Mouse (Mus musculus) heart, embryonic 16.5 days (tissue): Measurements from ENCODE around the gene Tpm1. TPM values are rescaled to one million over a fixed set of nuclear protein-coding genes. Genes with fewer than 3 reads are reported as not detected.
A peak's percentile ranks its signal among the peaks of the same experiment; 100 is the strongest.

ENCODE experiments used
- ATAC-seq: fragments of 200-750 bp; cut with Nextera tagmentation; replicated peaks from 2 replicates; pipeline ENCODE4 v1.8.0; 2017; ENCODE audit warnings: moderate number of reproducible peaks; ENCODE audit not compliant: insufficient read depth, low FRiP score; ENCODE audit errors: extremely low read depth
- H3K27ac ChIP-seq: fragments of 300-500 bp; sonication (generic); 2 replicates; pipeline ENCODE4 v1.5.1; 2014; ENCODE audit warnings: mild to moderate bottlenecking, low read length, control low read depth, moderate library complexity
- H3K27me3 ChIP-seq: fragments of 300-500 bp; sonication (generic); 2 replicates; pipeline ENCODE4 v1.6.1; 2014; ENCODE audit warnings: low read length, mixed read lengths; ENCODE audit not compliant: control insufficient read depth, insufficient read depth
- H3K36me3 ChIP-seq: fragments of 300-500 bp; sonication (generic); 2 replicates; pipeline ENCODE4 v1.6.1; 2014; ENCODE audit not compliant: control insufficient read depth, insufficient read depth
- H3K4me1 ChIP-seq: fragments of 300-500 bp; sonication (generic); 2 replicates; pipeline ENCODE4 v1.6.1; 2014; ENCODE audit warnings: low read length, mixed read lengths; ENCODE audit not compliant: control insufficient read depth, insufficient read depth
- H3K4me2 ChIP-seq: fragments of 300-500 bp; sonication (generic); 2 replicates; pipeline ENCODE4 v1.6.1; 2014; ENCODE audit warnings: low read depth, mild to moderate bottlenecking, control low read depth, low read length
- H3K4me3 ChIP-seq: fragments of 300-500 bp; sonication (generic); 2 replicates; pipeline ENCODE4 v1.5.1; 2014; ENCODE audit warnings: mild to moderate bottlenecking, control low read depth, low read length
- H3K9ac ChIP-seq: fragments of 300-500 bp; sonication (generic); 2 replicates; pipeline ENCODE4 v1.6.1; 2014; ENCODE audit warnings: low read length, control low read depth
- H3K9me3 ChIP-seq: fragments of 300-500 bp; sonication (generic); replicated peaks from 2 replicates; pipeline ENCODE4 v1.6.1; 2016; ENCODE audit warnings: low read length; ENCODE audit not compliant: control insufficient read depth
- WGBS: fragments of 180-500 bp; shearing (Covaris S2); extraction: QIAGEN DNeasy Blood & Tissue Kit; methylation state at CpG from one replicate; pipeline ENCODE4 v1.1.7; 2014; 5-methylcytosine and 5-hydroxymethylcytosine counted together
- polyA plus RNA-seq: library from polyadenylated mRNA; unstranded; fragments of >200 nt; fragmentation: Nextera tagmentation; extraction: Ambion mirVana; gene quantifications from 2 replicates; pipeline ENCODE4 v1.2.1, GENCODE M21; 2015

Tpm1 gene
- polyA plus RNA-seq, 1 experiment from 2014 or later: 5,310 TPM

DNA sequence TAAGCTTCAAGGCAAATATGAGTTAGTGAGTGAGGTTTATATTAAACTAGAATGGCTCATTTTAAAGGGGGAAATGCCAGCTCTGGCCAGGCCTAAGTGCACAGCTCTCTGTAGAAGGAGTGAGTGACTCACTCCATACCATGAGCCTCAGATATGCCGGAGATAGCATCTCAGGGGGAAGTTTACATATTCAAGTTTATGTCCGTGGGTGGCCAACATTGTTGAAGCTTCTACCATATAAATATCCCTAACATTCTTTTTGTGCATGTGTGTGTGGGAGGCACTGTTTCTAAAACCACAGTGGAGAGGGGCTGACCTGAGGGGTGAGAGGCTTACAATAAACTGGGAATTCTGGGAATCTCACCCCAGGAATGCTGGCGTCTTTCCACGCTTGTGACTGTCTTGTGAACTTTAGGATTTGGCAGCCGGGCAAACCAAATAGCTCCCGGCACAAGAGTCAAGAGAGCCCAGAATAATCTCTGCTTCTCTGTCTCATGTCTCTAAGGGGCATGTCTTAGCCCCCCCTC lies 60.3 kb downstream of the Tpm1 start:
- H3K27ac ChIP-seq: peak overlapping the region; percentile 53
- peak; percentile 25 for ATAC-seq
- no peaks in the 10 kb centered on the region for H3K36me3 ChIP-seq
- H3K4me1 ChIP-seq: peaks cover 24% of the 10 kb centered on the region
- 0 out of 2 replicates have a peak, but pooled peaks cover 3% of the 10 kb centered on the region for H3K9me3 ChIP-seq
- H3K4me3 ChIP-seq: no peak overlapping the region
- H3K4me2 ChIP-seq: no peak overlapping the region
- H3K27me3 ChIP-seq: no peaks in the 10 kb centered on the region
- H3K9ac ChIP-seq: no peak overlapping the region
- 10% methylated on average over 6 of the region's 6 CpGs for WGBS

DNA sequence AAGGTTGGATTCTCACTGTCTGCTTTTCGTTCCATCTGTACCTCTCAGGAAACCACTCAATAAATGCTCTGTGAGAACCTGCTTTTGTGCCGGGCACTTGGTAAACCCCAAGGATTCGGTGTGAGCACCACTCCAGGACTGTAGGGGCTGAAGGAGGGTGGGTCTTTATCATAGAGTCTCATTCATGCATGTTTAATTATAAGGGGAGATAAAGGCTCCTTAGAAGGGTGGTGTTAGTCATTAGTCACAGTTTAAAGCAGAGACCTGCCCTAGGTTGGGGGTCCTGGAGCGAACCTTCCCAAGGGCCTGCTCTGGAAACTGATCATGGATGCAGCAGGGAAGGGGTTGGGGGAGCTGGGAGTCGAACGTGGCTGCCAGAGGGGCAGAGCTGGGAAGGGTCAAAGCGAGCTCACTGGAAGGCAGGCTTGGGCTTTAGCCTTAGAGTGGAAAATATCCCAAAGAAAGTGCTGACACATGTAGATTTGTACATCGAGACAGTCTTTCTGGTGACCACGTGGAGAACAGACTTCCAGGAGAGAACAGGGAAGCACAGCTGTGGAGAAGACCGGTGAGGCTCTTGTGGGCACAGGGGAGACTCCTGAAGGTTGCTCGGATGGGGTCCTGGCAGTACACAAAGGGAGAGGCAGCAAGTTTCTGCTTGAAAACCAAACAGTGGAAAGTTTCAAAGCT lies 60.9 kb downstream of the Tpm1 start:
- ATAC-seq: 0 out of 2 replicates have a peak, but pooled peaks have one; percentile 35
- WGBS: 53% methylated on average over 11 of the region's 11 CpGs

DNA sequence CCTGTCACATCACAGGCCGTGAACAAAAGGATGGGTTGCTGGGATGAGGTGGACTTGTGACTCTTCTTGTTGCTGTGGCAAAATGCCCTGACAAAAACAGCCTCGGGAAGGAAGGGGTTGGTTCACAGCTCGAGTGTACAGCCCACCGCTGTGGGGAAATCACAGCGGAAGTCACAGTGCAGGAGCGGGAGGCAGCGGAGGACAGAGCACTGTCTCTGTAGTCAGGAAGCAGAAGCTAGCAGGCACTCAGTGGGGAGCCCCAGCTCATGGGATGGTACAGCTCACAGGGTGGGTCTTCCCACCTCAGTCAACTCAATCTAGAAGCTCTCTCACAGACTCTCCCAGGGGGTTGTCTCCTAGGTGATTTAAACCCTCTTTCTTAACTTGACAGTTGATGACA lies 63.8 kb downstream of the Tpm1 start:
- no peak overlapping the region for H3K4me2 ChIP-seq
- H3K4me1 ChIP-seq: peaks cover 17% of the 10 kb centered on the region
- H3K9ac ChIP-seq: no peak overlapping the region
- no peaks in the 10 kb centered on the region for H3K9me3 ChIP-seq
- H3K4me3 ChIP-seq: no peak overlapping the region
- H3K27me3 ChIP-seq: no peaks in the 10 kb centered on the region
- no peak for ATAC-seq
- 63% methylated on average over 7 of the region's 7 CpGs for WGBS
- no peaks in the 10 kb centered on the region for H3K36me3 ChIP-seq
- no peak overlapping the region for H3K27ac ChIP-seq

More for the DNA sequence above, 60.9 kb downstream of the Tpm1 start:
- Histone ChIP-seq H3K4me2 (no peak overlapping the region), H3K4me3 (no peak overlapping the region), H3K36me3 (no peaks in the 10 kb centered on the region), H3K4me1 (peaks cover 24% of the 10 kb centered on the region), H3K9me3 (0 out of 2 replicates have a peak, but pooled peaks cover 3% of the 10 kb centered on the region), H3K27me3 (no peaks in the 10 kb centered on the region), H3K9ac (no peak overlapping the region), H3K27ac (peak overlapping the region; percentile 53)

DNA sequence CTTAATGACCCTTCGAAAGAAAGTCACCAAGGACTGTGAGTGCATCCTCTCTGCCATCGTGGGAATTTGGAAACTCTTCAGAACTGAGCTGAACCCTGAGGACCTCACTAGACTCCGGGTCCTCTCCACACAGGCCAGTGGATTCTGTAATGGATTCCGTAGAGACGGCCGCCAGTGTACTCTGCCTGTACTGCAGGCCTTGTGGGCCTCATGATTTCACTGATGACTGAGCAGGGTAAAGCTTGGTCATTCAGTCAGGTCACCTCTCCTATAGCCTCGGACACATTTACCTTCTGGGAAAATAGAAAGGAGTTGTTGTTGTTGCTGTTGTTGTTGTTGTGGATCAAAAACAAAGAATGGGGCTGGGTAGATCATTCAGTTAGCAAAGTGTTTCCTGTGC lies 67.1 kb downstream of the Tpm1 start:
- H3K27me3 ChIP-seq: no peaks in the 10 kb centered on the region
- H3K4me3 ChIP-seq: no peak overlapping the region
- H3K27ac ChIP-seq: no peak overlapping the region
- H3K4me1 ChIP-seq: no peaks in the 10 kb centered on the region
- ATAC-seq: no peak
- 78% methylated on average over 7 of the region's 7 CpGs for WGBS
- H3K36me3 ChIP-seq: no peaks in the 10 kb centered on the region
- no peaks in the 10 kb centered on the region for H3K9me3 ChIP-seq
- H3K9ac ChIP-seq: no peak overlapping the region
- H3K4me2 ChIP-seq: no peak overlapping the region

DNA sequence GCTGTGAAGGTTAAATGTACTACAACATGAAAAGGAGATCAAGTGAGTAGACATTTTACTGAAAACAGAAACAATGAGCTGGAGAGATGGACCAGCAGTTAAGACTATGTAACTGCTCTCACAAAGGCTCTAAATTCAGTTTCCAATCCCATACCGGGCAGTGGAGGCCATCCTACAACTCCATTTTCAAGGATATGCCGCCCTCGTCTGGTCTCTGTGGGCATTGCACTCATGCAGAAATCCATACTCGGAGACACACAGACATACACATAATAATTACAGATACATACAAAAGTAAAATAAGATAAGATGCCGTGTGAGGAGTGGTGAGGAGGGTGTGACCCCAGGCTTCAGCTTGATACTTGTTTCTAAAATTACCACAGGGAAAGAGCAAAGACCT lies 68.7 kb downstream of the Tpm1 start:
- Histone ChIP-seq H3K9ac (no peak overlapping the region), H3K36me3 (no peaks in the 10 kb centered on the region), H3K9me3 (no peaks in the 10 kb centered on the region), H3K4me1 (peaks cover 4% of the 10 kb centered on the region), H3K4me3 (no peak overlapping the region), H3K4me2 (no peak overlapping the region), H3K27me3 (no peaks in the 10 kb centered on the region), H3K27ac (no peak overlapping the region)
- ATAC-seq: no peak
- 7% methylated on average over 5 of the region's 5 CpGs for WGBS

GRCm38 (mm10) chr9:66978468-66978867 lies 70.7 kb downstream of the Tpm1 start:
- H3K4me2 ChIP-seq: no peak overlapping the region

DNA sequence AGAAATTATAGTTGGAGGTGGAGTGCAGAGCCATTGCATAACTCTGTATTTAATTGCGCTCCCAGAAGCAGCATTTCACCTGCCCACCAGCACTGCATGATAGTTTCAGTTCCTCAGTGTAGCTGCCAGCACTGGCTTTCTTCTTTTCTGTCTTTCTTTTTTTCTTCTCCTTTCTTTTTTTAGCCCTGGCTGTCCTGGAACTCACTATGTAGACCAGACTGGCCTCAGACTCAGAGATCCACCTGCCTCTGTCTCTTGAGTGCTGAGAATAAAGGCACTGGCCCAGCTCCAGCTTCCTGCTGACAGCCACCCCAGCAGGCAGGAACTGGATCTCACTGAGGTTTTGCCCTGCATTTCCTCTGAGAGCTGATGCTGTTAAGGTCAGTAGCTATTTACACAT lies 71.2 kb downstream of the Tpm1 start:
- 63% methylated on average over 1 of the region's 1 CpGs for WGBS
- no peak for ATAC-seq

More at GRCm38 (mm10) chr9:66978468-66978867, 70.7 kb downstream of the Tpm1 start:
- Histone ChIP-seq H3K9me3 (no peaks in the 10 kb centered on the region), H3K4me3 (no peak overlapping the region), H3K27me3 (no peaks in the 10 kb centered on the region), H3K27ac (no peak overlapping the region), H3K36me3 (no peaks in the 10 kb centered on the region), H3K9ac (no peak overlapping the region), H3K4me1 (peaks cover 7% of the 10 kb centered on the region)
- 79% methylated on average over 1 of the region's 1 CpGs for WGBS
- no peak for ATAC-seq

DNA sequence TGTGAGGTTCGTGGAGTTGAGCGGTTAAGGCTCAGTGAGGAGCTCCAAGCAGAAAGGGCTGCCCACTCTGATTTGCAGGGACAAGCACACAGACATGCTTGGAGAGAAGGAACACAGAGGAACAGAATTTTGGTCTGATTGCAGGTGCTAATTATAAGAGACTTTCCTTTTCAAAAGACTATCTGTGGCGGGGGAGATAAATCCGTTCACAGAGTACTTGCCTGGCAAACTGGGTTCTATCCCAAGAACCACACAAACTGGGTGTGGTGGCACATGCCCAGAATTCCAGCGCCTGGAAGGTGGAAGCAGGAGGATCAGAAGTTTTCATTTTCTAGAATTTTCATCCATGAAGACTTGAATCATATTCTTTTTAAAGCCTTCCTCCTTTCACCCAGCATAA lies 72.1 kb downstream of the Tpm1 start:
- ATAC-seq: no peak
- no peak overlapping the region for H3K4me2 ChIP-seq
- no peaks in the 10 kb centered on the region for H3K9me3 ChIP-seq
- H3K36me3 ChIP-seq: no peaks in the 10 kb centered on the region
- H3K9ac ChIP-seq: no peak overlapping the region
- H3K4me3 ChIP-seq: no peak overlapping the region
- peaks cover 7% of the 10 kb centered on the region for H3K4me1 ChIP-seq
- no peaks in the 10 kb centered on the region for H3K27me3 ChIP-seq
- 62% methylated on average over 5 of the region's 5 CpGs for WGBS
- no peak overlapping the region for H3K27ac ChIP-seq

More for the DNA sequence above, 71.2 kb downstream of the Tpm1 start:
- H3K36me3 ChIP-seq: no peaks in the 10 kb centered on the region
- no peak overlapping the region for H3K27ac ChIP-seq
- no peak overlapping the region for H3K4me3 ChIP-seq
- H3K4me1 ChIP-seq: peaks cover 7% of the 10 kb centered on the region
- no peaks in the 10 kb centered on the region for H3K9me3 ChIP-seq
- H3K9ac ChIP-seq: no peak overlapping the region
- H3K27me3 ChIP-seq: no peaks in the 10 kb centered on the region
- H3K4me2 ChIP-seq: no peak overlapping the region

GRCm38 (mm10) chr9:66975239-66975645 lies 74.0 kb downstream of the Tpm1 start, which contains the start of gene Lactb:
Lactb (minus strand) TSS chr9:66975484.
- no peaks in the 10 kb centered on the region for H3K9me3 ChIP-seq
- H3K36me3 ChIP-seq: peaks cover under 1% of the 10 kb centered on the region; the same call in 1 of the 2 replicates
- H3K27ac ChIP-seq: peak within 1 kb of the TSS; percentile 86
- peak within 1 kb of the TSS; percentile 88 for H3K4me3 ChIP-seq
- peak; percentile 99 for ATAC-seq
- H3K27me3 ChIP-seq: no peaks in the 10 kb centered on the region
- peaks cover 7% of the 10 kb centered on the region for H3K4me1 ChIP-seq
- peak within 1 kb of the TSS; percentile 86 for H3K9ac ChIP-seq
- peak within 1 kb of the TSS; percentile 87 for H3K4me2 ChIP-seq
- 0% methylated on average over 28 of the region's 32 CpGs for WGBS
